Mouse (Mus musculus) small intestine, adult 2 months (tissue): ENCODE results near the gene Fam187a. TPM values are rescaled to one million over a fixed set of nuclear protein-coding genes. Genes with fewer than 3 reads are reported as not detected.

Experiments
- H3K27ac ChIP-seq: fragments of 200-500 bp; 2 replicates; pipeline ENCODE4 v1.5.1; 2012; ENCODE audit warnings: low read depth, low read length, control low read depth, inconsistent platforms; ENCODE audit not compliant: insufficient read depth
- H3K27me3 ChIP-seq: fragments of 200-500 bp; 2 replicates; pipeline ENCODE4 v1.6.1; 2012; ENCODE audit warnings: mild to moderate bottlenecking, moderate library complexity, low read length, inconsistent platforms; ENCODE audit not compliant: control insufficient read depth, insufficient read depth
- H3K36me3 ChIP-seq: fragments of 200-500 bp; 2 replicates; pipeline ENCODE4 v1.6.1; 2012; ENCODE audit warnings: mild to moderate bottlenecking, low read length, control low read depth, inconsistent platforms; ENCODE audit not compliant: control insufficient read depth, insufficient read depth
- H3K4me1 ChIP-seq: fragments of 200-500 bp; 2 replicates; pipeline ENCODE4 v1.6.1; 2012; ENCODE audit warnings: low read length, inconsistent platforms, mixed read lengths; ENCODE audit not compliant: control insufficient read depth, insufficient read depth, insufficient read length
- H3K4me3 ChIP-seq: fragments of 200-500 bp; 2 replicates; pipeline ENCODE4 v1.5.1; 2012; ENCODE audit warnings: low read depth, mild to moderate bottlenecking, control low read depth, inconsistent platforms, low read length, moderate library complexity
- CTCF ChIP-seq: fragments of 200-500 bp; IDR thresholded peaks from 2 replicates; pipeline ENCODE4 v1.5.1; 2012; ENCODE audit warnings: low read depth, mild to moderate bottlenecking, control low read depth, inconsistent platforms, low read length, moderate library complexity, mixed read lengths; ENCODE audit not compliant: insufficient replicate concordance, insufficient read length; ENCODE audit errors: extremely low read depth
- POLR2A ChIP-seq: fragments of 200-500 bp; IDR thresholded peaks from 2 replicates; pipeline ENCODE4 v1.6.1; 2012; ENCODE audit warnings: low read depth, mild to moderate bottlenecking, control low read depth, inconsistent platforms, low read length, moderate library complexity
- whole genome bisulfite sequencing: fragments of 180-500 bp; shearing (Covaris S2); methylation state at CpG from one replicate; pipeline ENCODE4 v1.1.7; 2018; 5-methylcytosine and 5-hydroxymethylcytosine counted together
- polyA plus RNA-seq: library from polyadenylated mRNA; depleted of rRNA; stranded (reverse); fragments of >200 nt; gene quantifications from 2 replicates; pipeline ENCODE4 v1.2.3, GENCODE M21; 2012; rRNA removed

Gene Fam187a
- polyA plus RNA-seq, 1 experiment = not detected

DNA sequence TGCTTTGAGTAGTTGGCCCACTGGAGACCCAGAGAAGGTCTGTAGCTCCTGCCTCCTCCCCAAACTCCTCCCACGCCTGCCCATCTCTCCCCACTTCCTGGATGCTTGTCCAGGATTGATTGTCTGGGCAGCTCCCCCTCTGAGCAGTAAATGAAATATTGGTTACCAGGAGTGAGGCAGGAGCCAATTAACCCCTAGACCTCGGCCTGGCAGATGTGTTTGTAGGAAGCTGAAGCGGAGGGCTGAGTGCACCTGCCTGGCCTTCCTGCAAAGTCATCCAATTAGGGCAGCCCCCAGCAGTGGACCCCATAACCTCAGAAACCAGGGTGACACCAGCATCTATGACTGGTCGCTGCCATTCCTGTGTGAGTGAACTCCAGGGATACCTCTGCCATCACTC is 51.3 kb downstream of the Fam187a start:
- H3K27ac ChIP-seq = no peak overlapping the region
- H3K27me3 ChIP-seq = peaks cover 13% of the 10 kb centered on the region; the same call in 1 of the 2 replicates
- H3K4me3 ChIP-seq = no peak overlapping the region
- no peaks in the 10 kb centered on the region for H3K4me1 ChIP-seq
- H3K36me3 ChIP-seq = no peaks in the 10 kb centered on the region
- 43% methylated on average over 4 of the region's 4 CpGs for WGBS
- no peak for TF ChIP-seq CTCF
- TF ChIP-seq POLR2A = no peak

Other genes starting within 250 kb of the Fam187a start
- not detected in 2 replicates for gene Meioc, start 221.5 kb upstream of the Fam187a start, polyA plus RNA-seq
- 1.4 and 2.5 TPM in 2 replicates for gene Ccdc43, start 187.4 kb upstream of the Fam187a start, polyA plus RNA-seq
- 3.1 TPM in 2 replicates for gene Adam11, start 123.7 kb upstream of the Fam187a start, polyA plus RNA-seq
- 0.70 and 1.4 TPM in 2 replicates for gene Gjc1, start 65.5 kb upstream of the Fam187a start, polyA plus RNA-seq
- 0.34 TPM in 1 of 2 replicates, not detected in the other for gene Higd1b, start 49.3 kb upstream of the Fam187a start, polyA plus RNA-seq
- gene Eftud2, start 4.2 kb upstream of the Fam187a start, polyA plus RNA-seq = 30.7 and 57.1 TPM in 2 replicates
- gene Ccdc103, start 4.0 kb upstream of the Fam187a start, polyA plus RNA-seq = not detected in 2 replicates
- gene Gfap, start 15.7 kb downstream of the Fam187a start, polyA plus RNA-seq = 0.30 and 0.65 TPM in 2 replicates
- gene Kif18b, start 40.0 kb downstream of the Fam187a start, polyA plus RNA-seq = 2.2 and 5.0 TPM in 2 replicates
- 0.29 and 0.70 TPM in 2 replicates for gene C1ql1, start 61.5 kb downstream of the Fam187a start, polyA plus RNA-seq
- gene Nmt1, start 143.0 kb downstream of the Fam187a start, polyA plus RNA-seq = 16.8 and 34.1 TPM in 2 replicates
- gene Dcakd, start 143.2 kb downstream of the Fam187a start, polyA plus RNA-seq = 29.3 and 57.7 TPM in 2 replicates
- 3.1 and 4.8 TPM in 2 replicates for gene Plcd3, start 216.5 kb downstream of the Fam187a start, polyA plus RNA-seq
- gene Acbd4, start 216.5 kb downstream of the Fam187a start, polyA plus RNA-seq = 89.3 and 234 TPM in 2 replicates
- gene Hexim1, start 231.1 kb downstream of the Fam187a start, polyA plus RNA-seq = 4.3 and 11.4 TPM in 2 replicates
- 0.86 and 2.2 TPM in 2 replicates for gene Hexim2, start 247.3 kb downstream of the Fam187a start, polyA plus RNA-seq